Mouse (Mus musculus) intestine, postnatal 0 days (tissue): Measurements from ENCODE around the gene Tufm. TPM values are rescaled to one million over a fixed set of nuclear protein-coding genes. Genes with fewer than 3 reads are reported as not detected.

Source experiments
- ATAC-seq: fragments of 200-750 bp; cut with Nextera tagmentation; 2 replicates; pipeline ENCODE4 v1.8.0; 2017; ENCODE audit warnings: mild to moderate bottlenecking, moderate TSS enrichment, moderate library complexity
- H3K27ac ChIP-seq: fragments of 300-500 bp; sonication (generic); 2 replicates; pipeline ENCODE4 v1.5.1; 2014; ENCODE audit warnings: mild to moderate bottlenecking, low read depth, low read length, moderate library complexity
- H3K27me3 ChIP-seq: fragments of 300-500 bp; sonication (generic); replicated peaks from 2 replicates; pipeline ENCODE4 v1.6.1; 2014; ENCODE audit warnings: low read length, mixed read lengths; ENCODE audit not compliant: control insufficient read depth, insufficient read depth
- H3K36me3 ChIP-seq: fragments of 300-500 bp; sonication (generic); 2 replicates; pipeline ENCODE4 v1.6.1; 2014; ENCODE audit warnings: mild to moderate bottlenecking, moderate library complexity; ENCODE audit not compliant: control insufficient read depth, insufficient read depth
- H3K4me1 ChIP-seq: fragments of 300-500 bp; sonication (generic); replicated peaks from 2 replicates; pipeline ENCODE4 v1.6.1; 2014; ENCODE audit warnings: antibody characterized with exemption, low read length, mixed read lengths; ENCODE audit not compliant: control insufficient read depth, insufficient read depth
- H3K4me2 ChIP-seq: fragments of 300-500 bp; sonication (generic); replicated peaks from 2 replicates; pipeline ENCODE4 v1.6.1; 2014; ENCODE audit warnings: low read depth, mild to moderate bottlenecking, moderate library complexity
- H3K4me3 ChIP-seq: fragments of 300-500 bp; sonication (generic); 2 replicates; pipeline ENCODE4 v1.5.1; 2014; ENCODE audit warnings: low read depth, low read length
- H3K9ac ChIP-seq: fragments of 300-500 bp; sonication (generic); 2 replicates; pipeline ENCODE4 v1.6.1; 2014; ENCODE audit warnings: mild to moderate bottlenecking, low read depth, low read length
- H3K9me3 ChIP-seq: fragments of 300-500 bp; sonication (generic); 2 replicates; pipeline ENCODE4 v1.6.1; 2016; ENCODE audit warnings: mixed run types; ENCODE audit not compliant: control insufficient read depth
- CTCF ChIP-seq: sonication (generic); IDR thresholded peaks from 2 replicates; pipeline ENCODE4 v1.5.1; 2016; ENCODE audit warnings: low read depth, mild to moderate bottlenecking, control low read depth, antibody characterized with exemption, moderate library complexity
- WGBS: fragments of 180-500 bp; shearing (Covaris S2); extraction: QIAGEN DNeasy Blood & Tissue Kit; methylation state at CpG from one replicate; pipeline ENCODE4 v1.1.7; 2014; 5-methylcytosine and 5-hydroxymethylcytosine counted together
- polyA plus RNA-seq: library from polyadenylated mRNA; unstranded; fragments of >200 nt; fragmentation: Nextera tagmentation; extraction: Ambion mirVana; gene quantifications from 2 replicates; pipeline ENCODE4 v1.2.1, GENCODE M21; 2015

Gene Tufm
- polyA plus RNA-seq, 1 experiment from 2014 or later, result 76.5 TPM

- H3K27me3 ChIP-seq, result no peaks in the 10 kb centered on the region
- no peak for TF ChIP-seq CTCF
- no peak overlapping the region for H3K4me3 ChIP-seq
- 79% methylated on average over 17 of the region's 17 CpGs for WGBS
- no peaks in the 10 kb centered on the region for H3K4me1 ChIP-seq
- no peaks in the 10 kb centered on the region for H3K9me3 ChIP-seq
- no peaks in the 10 kb centered on the region for H3K36me3 ChIP-seq
- no peak overlapping the region for H3K27ac ChIP-seq
- no peak overlapping the region for H3K9ac ChIP-seq
- H3K4me2 ChIP-seq, result no peak overlapping the region
- no peak for ATAC-seq
Observed at GRCm38 (mm10) chr7:126456382-126457266, 30.5 kb upstream of the Tufm start.

GRCm38 (mm10) chr7:126458225-126458624 lies 28.9 kb upstream of the Tufm start:
- Histone ChIP-seq H3K4me2 (no peak overlapping the region), H3K4me1 (no peaks in the 10 kb centered on the region), H3K9me3 (no peaks in the 10 kb centered on the region), H3K9ac (no peak overlapping the region), H3K27ac (no peak overlapping the region), H3K4me3 (no peak overlapping the region), H3K27me3 (no peaks in the 10 kb centered on the region), H3K36me3 (no peaks in the 10 kb centered on the region)
- ATAC-seq, result no peak
- TF ChIP-seq CTCF, result no peak
- 82% methylated on average over 4 of the region's 5 CpGs for WGBS

GRCm38 (mm10) chr7:126458844-126459618 lies 28.1 kb upstream of the Tufm start:
- Histone ChIP-seq H3K27me3 (no peaks in the 10 kb centered on the region), H3K27ac (no peak overlapping the region), H3K36me3 (no peaks in the 10 kb centered on the region), H3K9ac (no peak overlapping the region), H3K9me3 (no peaks in the 10 kb centered on the region), H3K4me1 (no peaks in the 10 kb centered on the region), H3K4me3 (no peak overlapping the region), H3K4me2 (0 out of 2 replicates have a peak overlapping the region, but pooled peaks have one; percentile 13)
- no peak for ATAC-seq
- WGBS, result 77% methylated on average over 11 of the region's 11 CpGs
- no peak for TF ChIP-seq CTCF

- H3K27me3 ChIP-seq, result no peaks in the 10 kb centered on the region
- H3K4me2 ChIP-seq, result no peak overlapping the region
- H3K9me3 ChIP-seq, result no peaks in the 10 kb centered on the region
- ATAC-seq, result no peak
- H3K36me3 ChIP-seq, result no peaks in the 10 kb centered on the region; the same call in 1 of the 2 replicates
- no peak for TF ChIP-seq CTCF
- H3K4me1 ChIP-seq, result no peaks in the 10 kb centered on the region
- H3K27ac ChIP-seq, result no peak overlapping the region
- 58% methylated on average over 10 of the region's 10 CpGs for WGBS
- H3K9ac ChIP-seq, result no peak overlapping the region
- no peak overlapping the region for H3K4me3 ChIP-seq
Observed at GRCm38 (mm10) chr7:126460623-126461399, 26.4 kb upstream of the Tufm start.

- Histone ChIP-seq H3K36me3 (peaks cover 2% of the 10 kb centered on the region), H3K4me3 (no peak overlapping the region), H3K9me3 (no peaks in the 10 kb centered on the region), H3K9ac (no peak overlapping the region), H3K4me1 (no peaks in the 10 kb centered on the region), H3K27ac (no peak overlapping the region), H3K4me2 (no peak overlapping the region), H3K27me3 (no peaks in the 10 kb centered on the region)
- TF ChIP-seq CTCF, result no peak
- no peak for ATAC-seq
- WGBS, result 49% methylated on average over 3 of the region's 3 CpGs
Observed at GRCm38 (mm10) chr7:126461626-126462025, 25.5 kb upstream of the Tufm start.

GRCm38 (mm10) chr7:126463004-126463403 lies 24.2 kb upstream of the Tufm start, which contains the start of gene Atp2a1:
Gene Atp2a1, minus strand, starts transcription at chr7:126463108.
- Histone ChIP-seq H3K4me3 (no peak within 1 kb of the TSS), H3K36me3 (peaks cover 16% of the 10 kb centered on the region), H3K9ac (no peak within 1 kb of the TSS), H3K4me2 (no peak within 1 kb of the TSS), H3K27ac (no peak within 1 kb of the TSS), H3K27me3 (no peaks in the 10 kb centered on the region), H3K9me3 (no peaks in the 10 kb centered on the region), H3K4me1 (no peaks in the 10 kb centered on the region)
- TF ChIP-seq CTCF, result no peak
- no peak for ATAC-seq
- WGBS, result 47% methylated on average over 4 of the region's 5 CpGs
